Mouse (Mus musculus): Measurements from ENCODE around the gene Acox3.

- TF ChIP-seq CTCF (IDR thresholded peaks at IDR 0.05; ENCODE audit: borderline replicate concordance, control insufficient read depth, extremely low read depth, insufficient read depth, low read length, poor library complexity): no peak
- TF ChIP-seq POLR2A (IDR thresholded peaks at IDR 0.05; ENCODE audit: control insufficient read depth, extremely low read depth, insufficient read depth, low read length, poor library complexity): no peak
Observed at GRCm38 (mm10) chr5:35600233-35600632, 17.4 kb downstream of the Acox3 start.
